Comparison of ENCODE assay signal across 9 mouse cellular contexts in the genomic region with DNA sequence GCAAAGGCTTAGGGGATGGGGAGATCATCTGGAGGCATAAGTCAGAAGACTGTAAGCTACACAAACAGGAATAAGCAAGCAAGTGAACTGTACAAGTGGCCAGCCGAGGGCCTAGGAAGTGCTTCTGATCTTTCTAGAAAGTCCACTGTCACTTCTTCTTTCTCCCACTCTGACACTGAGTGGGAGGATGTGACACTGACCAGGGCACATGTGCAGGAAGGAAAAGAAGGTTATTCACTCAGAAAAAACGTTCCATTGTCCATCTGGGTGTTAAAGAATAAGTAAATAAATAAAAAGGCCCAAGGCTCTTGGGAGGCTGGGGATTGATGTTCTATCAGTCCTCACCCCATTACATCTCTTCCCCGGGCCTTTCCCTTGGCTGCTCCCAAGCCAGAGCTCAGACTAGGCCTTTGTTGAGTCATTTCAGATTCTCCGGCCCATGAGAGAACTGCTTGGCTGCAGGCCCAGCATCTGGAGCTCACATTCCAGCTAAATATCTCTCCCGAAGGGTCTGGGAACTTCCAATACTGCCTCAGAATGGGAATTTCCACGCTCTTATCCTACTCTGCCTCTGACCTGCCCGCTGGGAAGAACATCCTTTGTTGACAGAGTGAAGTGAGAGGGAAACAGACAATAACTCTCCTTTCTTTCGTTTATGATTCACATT. TPM values are rescaled to one million over a fixed set of nuclear protein-coding genes. Genes with fewer than 3 reads are reported as not detected.
A peak's percentile ranks its signal among the peaks of the same experiment; 100 is the strongest.
DNase-seq lines count a peak whose midpoint lies in the region; ATAC-seq and TF ChIP-seq lines count a peak whose summit lies in the region.
"Had no signal": no experiment of that assay in that cellular context is flagged by ENCODE, and none has a peak within 500 bp of the region (broad histone marks: within the 10 kb centered on the region; RNA-seq: fewer than 3 reads in every experiment).

No protein-coding gene starts in this region.

- no peak overlapping the region for H3K9ac ChIP-seq in intestine, embryonic 15.5 days
- no peak overlapping the region for H3K9ac ChIP-seq in lung, embryonic 14.5 days
- H3K9ac ChIP-seq in midbrain, embryonic 13.5 days (replicated peaks): no peak overlapping the region
- H3K9ac ChIP-seq: liver, embryonic 14.5 days had no signal

- peak overlapping the region; percentile 66 for H3K27ac ChIP-seq in intestine, embryonic 15.5 days
- peak overlapping the region; percentile 86 for H3K27ac ChIP-seq in lung, embryonic 14.5 days (ENCODE audit: low read depth)
- H3K27ac ChIP-seq in midbrain, embryonic 13.5 days: no peak overlapping the region
- H3K27ac ChIP-seq: liver, embryonic 14.5 days had no signal

- no peak for TF ChIP-seq CTCF in lung, embryonic 14.5 days (IDR thresholded peaks at IDR 0.05; ENCODE audit: low read depth)

- H3K9me3 ChIP-seq in intestine, embryonic 15.5 days: no peaks in the 10 kb centered on the region
- no peaks in the 10 kb centered on the region for H3K9me3 ChIP-seq in lung, embryonic 14.5 days (ENCODE audit: low read depth, low read length)
- H3K9me3 ChIP-seq in midbrain, embryonic 13.5 days: no peaks in the 10 kb centered on the region

- no peaks in the 10 kb centered on the region for H3K27me3 ChIP-seq in intestine, embryonic 15.5 days (replicated peaks)
- H3K27me3 ChIP-seq in lung, embryonic 14.5 days (ENCODE audit: insufficient read depth, low read length): no peaks in the 10 kb centered on the region
- no peaks in the 10 kb centered on the region for H3K27me3 ChIP-seq in midbrain, embryonic 13.5 days

- DNase-seq in urinary bladder, postnatal 14 days (ENCODE audit: low spot score): peak; percentile 74
- DNase-seq in urinary bladder, postnatal 10 days (ENCODE audit: low spot score): no peak
- DNase-seq in gastrocnemius, postnatal 36 days: peak; percentile 80 to 82
- DNase-seq in lung, embryonic 14.5 days: peak; percentile 97
- DNase-seq in testis, postnatal 14 days (ENCODE audit: low spot score): peak; percentile 44

- ATAC-seq in intestine, embryonic 15.5 days: peak; percentile 84
- ATAC-seq in lung, embryonic 14.5 days (ENCODE audit: insufficient read depth): peak; percentile 92
- ATAC-seq in CD4-positive, CD25-positive, alpha-beta regulatory T cell, adult 4 months: no peak
- no peak for ATAC-seq in midbrain, embryonic 13.5 days

- no peak overlapping the region for H3K4me2 ChIP-seq in intestine, embryonic 15.5 days (replicated peaks)
- H3K4me2 ChIP-seq in lung, embryonic 14.5 days: no peak overlapping the region
- H3K4me2 ChIP-seq in midbrain, embryonic 13.5 days (replicated peaks): no peak overlapping the region

- H3K4me3 ChIP-seq in intestine, embryonic 15.5 days (replicated peaks): no peak overlapping the region
- no peak overlapping the region for H3K4me3 ChIP-seq in lung, embryonic 14.5 days (ENCODE audit: low read depth, low read length)
- no peak overlapping the region for H3K4me3 ChIP-seq in midbrain, embryonic 13.5 days (replicated peaks)

- intact Hi-C loops in gastrocnemius, postnatal 36 days (cut with DNase I): no loop called here

- H3K4me1 ChIP-seq in intestine, embryonic 15.5 days (replicated peaks): 0 out of 2 replicates have a peak, but pooled peaks cover 11% of the 10 kb centered on the region
- peaks cover 18% of the 10 kb centered on the region for H3K4me1 ChIP-seq in lung, embryonic 14.5 days (ENCODE audit: insufficient read depth)
- H3K4me1 ChIP-seq in midbrain, embryonic 13.5 days (replicated peaks): no peaks in the 10 kb centered on the region; the same call in 1 of the 2 replicates

- 28% methylated on average over 8 of the region's 8 CpGs for WGBS in intestine, embryonic 15.5 days
- WGBS in lung, embryonic 14.5 days: 17% methylated on average over 8 of the region's 8 CpGs
- WGBS in midbrain, embryonic 13.5 days: 49% methylated on average over 8 of the region's 8 CpGs

- H3K36me3 ChIP-seq in intestine, embryonic 15.5 days: no peaks in the 10 kb centered on the region
- H3K36me3 ChIP-seq in lung, embryonic 14.5 days (ENCODE audit: insufficient read depth): no peaks in the 10 kb centered on the region
- H3K36me3 ChIP-seq in midbrain, embryonic 13.5 days: no peaks in the 10 kb centered on the region

RNA-seq across cellular contexts. Expression of a gene that starts 2.6 kb away (rescaled TPM):
- total RNA-seq in gastrocnemius, postnatal 36 days (2021): not detected
- 10.2 and 10.4 TPM in 2 replicates for polyA plus RNA-seq in intestine, embryonic 15.5 days (2015; fragmentation: Nextera tagmentation; extraction: Ambion mirVana)
- polyA plus RNA-seq in lung, embryonic 14.5 days (2014; fragmentation: Nextera tagmentation; extraction: Ambion mirVana): 35.2 and 36.9 TPM in 2 replicates
- polyA plus RNA-seq in CD4-positive, CD25-positive, alpha-beta regulatory T cell, adult 4 months (2017; shearing (Covaris generic)): not detected
- 1.1 and 2.4 TPM in 2 replicates for polyA plus RNA-seq in midbrain, embryonic 13.5 days (2015; fragmentation: Nextera tagmentation; extraction: Ambion mirVana)

RNA-seq across cellular contexts. Expression of a gene that starts 5.6 kb away (rescaled TPM):
- total RNA-seq in gastrocnemius, postnatal 36 days (2021): not detected
- not detected in 2 replicates for polyA plus RNA-seq in intestine, embryonic 15.5 days (2015; fragmentation: Nextera tagmentation; extraction: Ambion mirVana)
- polyA plus RNA-seq in lung, embryonic 14.5 days (2014; fragmentation: Nextera tagmentation; extraction: Ambion mirVana): not detected in 2 replicates
- not detected for polyA plus RNA-seq in CD4-positive, CD25-positive, alpha-beta regulatory T cell, adult 4 months (2017; shearing (Covaris generic))
- not detected in 2 replicates for polyA plus RNA-seq in midbrain, embryonic 13.5 days (2015; fragmentation: Nextera tagmentation; extraction: Ambion mirVana)
- polyA plus RNA-seq: liver, embryonic 14.5 days had no signal

RNA-seq across cellular contexts. Expression of a gene that starts 12.7 kb away (rescaled TPM):
- not detected for total RNA-seq in gastrocnemius, postnatal 36 days (2021)
- 3.6 and 5.1 TPM in 2 replicates for polyA plus RNA-seq in intestine, embryonic 15.5 days (2015; fragmentation: Nextera tagmentation; extraction: Ambion mirVana)
- polyA plus RNA-seq in lung, embryonic 14.5 days (2014; fragmentation: Nextera tagmentation; extraction: Ambion mirVana): 11.6 and 13.4 TPM in 2 replicates
- polyA plus RNA-seq in CD4-positive, CD25-positive, alpha-beta regulatory T cell, adult 4 months (2017; shearing (Covaris generic)): not detected
- polyA plus RNA-seq in midbrain, embryonic 13.5 days (2015; fragmentation: Nextera tagmentation; extraction: Ambion mirVana): 0.44 and 1.6 TPM in 2 replicates

RNA-seq across cellular contexts. Expression of a gene that starts 24.8 kb away (rescaled TPM):
- 10 to 100 TPM; 19.5 to 20.9 TPM for total RNA-seq in gastrocnemius, postnatal 36 days (2021)
- 97.5 and 103 TPM in 2 replicates for polyA plus RNA-seq in intestine, embryonic 15.5 days (2015; fragmentation: Nextera tagmentation; extraction: Ambion mirVana)
- 52.3 and 57.3 TPM in 2 replicates for polyA plus RNA-seq in lung, embryonic 14.5 days (2014; fragmentation: Nextera tagmentation; extraction: Ambion mirVana)
- not detected for polyA plus RNA-seq in CD4-positive, CD25-positive, alpha-beta regulatory T cell, adult 4 months (2017; shearing (Covaris generic))
- polyA plus RNA-seq in midbrain, embryonic 13.5 days (2015; fragmentation: Nextera tagmentation; extraction: Ambion mirVana): not detected in 2 replicates

Comparison
In these comparisons a context has a peak if more than half of its experiments do, and no peak if none do; other contexts are left out.
1. ATAC-seq: peak in intestine, embryonic 15.5 days (single experiment) and lung, embryonic 14.5 days (single experiment); none in CD4-positive, CD25-positive, alpha-beta regulatory T cell, adult 4 months (single experiment) and midbrain, embryonic 13.5 days (single experiment).